Comparison of ENCODE assay signal across 9 mouse cellular contexts in genomic region chr16:34909437-34909836, GRCm38 (mm10).
DNase-seq lines count a peak whose midpoint lies in the region; ATAC-seq lines count a peak whose summit lies in the region.
"Had no signal": no experiment of that assay in that cellular context is flagged by ENCODE, and none has a peak within 500 bp of the region (broad histone marks: within the 10 kb centered on the region; RNA-seq: fewer than 3 reads in every experiment).

No protein-coding gene starts in this region.

- H3K27me3 ChIP-seq in neural tube, embryonic 15.5 days (replicated peaks), result no peaks in the 10 kb centered on the region
- no peaks in the 10 kb centered on the region for H3K27me3 ChIP-seq in limb, embryonic 11.5 days (ENCODE audit: control insufficient read depth, insufficient read depth, low read length)

- DNase-seq in neural tube, embryonic 10.5 days (ENCODE audit: extremely low spot score, low spot score), result peak; percentile 23
- DNase-seq in heart, postnatal 36 days, result peak; percentile 57 to 77
- no peak for DNase-seq in limb, embryonic 11.5 days (ENCODE audit: low spot score)
- DNase-seq in spleen, adult 12 weeks (ENCODE audit: low spot score), result no peak
- DNase-seq in cerebellum, postnatal 10 days, result no peak
- DNase-seq in left cerebral cortex, postnatal 36 days (ENCODE audit: low spot score in 2 of 2), result no peak
- no peak for DNase-seq in yolk sac, embryonic 10.5 days (ENCODE audit: low spot score)
- DNase-seq: spleen, adult 18-20 months had no signal

- H3K9me3 ChIP-seq in neural tube, embryonic 15.5 days (replicated peaks), result no peaks in the 10 kb centered on the region
- no peaks in the 10 kb centered on the region for H3K9me3 ChIP-seq in limb, embryonic 11.5 days (ENCODE audit: control insufficient read depth, low read length)

- no peak overlapping the region for H3K4me2 ChIP-seq in neural tube, embryonic 15.5 days
- H3K4me2 ChIP-seq in limb, embryonic 11.5 days (ENCODE audit: low read depth, severe bottlenecking), result no peak overlapping the region

- no peak for ATAC-seq in neural tube, embryonic 15.5 days (ENCODE audit: low FRiP score)
- ATAC-seq in limb, embryonic 11.5 days (ENCODE audit: insufficient number of reproducible peaks, low FRiP score, low TSS enrichment, low read depth), result no peak

- no peak overlapping the region for H3K4me3 ChIP-seq in neural tube, embryonic 15.5 days (replicated peaks)
- H3K4me3 ChIP-seq in limb, embryonic 11.5 days (ENCODE audit: low read depth, low read length), result no peak overlapping the region

- H3K36me3 ChIP-seq in neural tube, embryonic 15.5 days, result no peaks in the 10 kb centered on the region
- no peaks in the 10 kb centered on the region for H3K36me3 ChIP-seq in limb, embryonic 11.5 days (ENCODE audit: control insufficient read depth, insufficient read depth, low read length)

- no peak overlapping the region for H3K9ac ChIP-seq in neural tube, embryonic 15.5 days (replicated peaks)
- H3K9ac ChIP-seq in limb, embryonic 11.5 days (ENCODE audit: low read length), result no peak overlapping the region

- H3K27ac ChIP-seq in neural tube, embryonic 15.5 days (replicated peaks), result no peak overlapping the region
- peak overlapping the region; percentile 43; the same call in 1 of the 2 replicates for H3K27ac ChIP-seq in limb, embryonic 11.5 days (replicated peaks; ENCODE audit: low read depth, low read length)

- intact Hi-C loops in heart, postnatal 36 days (cut with DNase I), result no loop called here
- intact Hi-C loops in left cerebral cortex, postnatal 36 days (cut with DNase I), result no loop called here

- H3K4me1 ChIP-seq in neural tube, embryonic 15.5 days, result peaks cover 7% of the 10 kb centered on the region
- H3K4me1 ChIP-seq in limb, embryonic 11.5 days (ENCODE audit: control insufficient read depth, insufficient read depth, low read length), result peaks cover 9% of the 10 kb centered on the region; the same call in 1 of the 2 replicates

- WGBS in neural tube, embryonic 15.5 days, result 77% methylated on average over 6 of the region's 6 CpGs
- WGBS in limb, embryonic 11.5 days, result 71% methylated on average over 6 of the region's 6 CpGs

Comparison
In these comparisons a context has a peak if more than half of its experiments do, and no peak if none do; other contexts are left out.
1. DNase-seq: peak in neural tube, embryonic 10.5 days (single experiment) and heart, postnatal 36 days (2 of 2); none in limb, embryonic 11.5 days (single experiment), spleen, adult 12 weeks (single experiment), cerebellum, postnatal 10 days (0 of 2), left cerebral cortex, postnatal 36 days (0 of 2) and yolk sac, embryonic 10.5 days (single experiment).